ENCODE assay signal across 12 mouse cellular contexts in genomic region chr10:83726164-83726563, GRCm38 (mm10). TPM values are rescaled to one million over a fixed set of nuclear protein-coding genes. Genes with fewer than 3 reads are reported as not detected.
A peak's percentile ranks its signal among the peaks of the same experiment; 100 is the strongest.
DNase-seq lines count a peak whose midpoint lies in the region; ATAC-seq lines count a peak whose summit lies in the region.
"Had no signal": no experiment of that assay in that cellular context is flagged by ENCODE, and none has a peak within 500 bp of the region (broad histone marks: within the 10 kb centered on the region; RNA-seq: fewer than 3 reads in every experiment).

No protein-coding gene starts in this region.

- WGBS in lung, embryonic 15.5 days: 53% methylated on average over 11 of the region's 11 CpGs

- no peak overlapping the region for H3K4me3 ChIP-seq in lung, embryonic 15.5 days
- H3K4me3 ChIP-seq: embryonic facial prominence, embryonic 15.5 days; liver, embryonic 13.5 days had no signal

- ATAC-seq in lung, embryonic 15.5 days (ENCODE audit: borderline replicate concordance, extremely low read depth, low FRiP score, low TSS enrichment): no peak
- ATAC-seq: Patski had no signal

- H3K4me2 ChIP-seq in lung, embryonic 15.5 days: peak overlapping the region; percentile 10; the same call in 1 of the 2 replicates
- H3K4me2 ChIP-seq: embryonic facial prominence, embryonic 15.5 days; liver, embryonic 13.5 days had no signal

- no peaks in the 10 kb centered on the region for H3K9me3 ChIP-seq in lung, embryonic 15.5 days
- H3K9me3 ChIP-seq: embryonic facial prominence, embryonic 15.5 days; liver, embryonic 13.5 days had no signal

- no peaks in the 10 kb centered on the region for H3K36me3 ChIP-seq in lung, embryonic 15.5 days
- H3K36me3 ChIP-seq: embryonic facial prominence, embryonic 15.5 days; liver, embryonic 13.5 days had no signal

- peak; percentile 27 for DNase-seq in adrenal gland, postnatal 10 days
- DNase-seq in adrenal gland, adult 18-20 months (ENCODE audit: low spot score in 2 of 2): no peak
- peak; percentile 10 for DNase-seq in urinary bladder, postnatal 25 days (ENCODE audit: low spot score)
- no peak for DNase-seq in urinary bladder, adult 2 months (ENCODE audit: low spot score)
- DNase-seq in spleen, postnatal 14 days (ENCODE audit: low spot score in 2 of 2): no peak
- no peak for DNase-seq in embryo, embryonic 10 days (ENCODE audit: low spot score)
- DNase-seq in layer of hippocampus, adult 8-10 months (ENCODE audit: low spot score in 2 of 2): no peak
- DNase-seq: layer of hippocampus, adult 9-11 months; liver, embryonic 13.5 days had no signal

- H3K4me1 ChIP-seq in lung, embryonic 15.5 days: peaks cover 20% of the 10 kb centered on the region

- no peaks in the 10 kb centered on the region for H3K27me3 ChIP-seq in lung, embryonic 15.5 days
- H3K27me3 ChIP-seq: embryonic facial prominence, embryonic 15.5 days had no signal

- H3K27ac ChIP-seq in lung, embryonic 15.5 days: peak overlapping the region; percentile 51; the same call in 1 of the 2 replicates
- H3K27ac ChIP-seq: embryonic facial prominence, embryonic 15.5 days; liver, embryonic 13.5 days had no signal

- no peak overlapping the region for H3K9ac ChIP-seq in lung, embryonic 15.5 days
- H3K9ac ChIP-seq: embryonic facial prominence, embryonic 15.5 days; liver, embryonic 13.5 days had no signal

RNA-seq across cellular contexts. Expression of gene 1500009L16Rik, which starts 3.5 kb away (rescaled TPM):
- 10 to 100 TPM; 14.2 to 15.5 TPM for total RNA-seq in adrenal gland, postnatal 10 days (2021)
- 10 to 100 TPM; 25.7 to 29.1 TPM for total RNA-seq in adrenal gland, adult 18-20 months (2021)
- polyA plus RNA-seq in urinary bladder, adult 2 months (2012; rRNA removed): 7.1 and 7.2 TPM in 2 replicates
- 43.4 and 44.0 TPM in 2 replicates for polyA plus RNA-seq in lung, embryonic 15.5 days (2015; fragmentation: Nextera tagmentation; extraction: Ambion mirVana)
- total RNA-seq in layer of hippocampus, adult 8-10 months (2022): 10 to 100 TPM; 20.7 to 28.2 (median 21.5) TPM

Comparison
In these comparisons a context has a peak if more than half of its experiments do, and no peak if none do; other contexts are left out.
1. DNase-seq: peak in adrenal gland, postnatal 10 days (single experiment) and urinary bladder, postnatal 25 days (single experiment); none in adrenal gland, adult 18-20 months (0 of 2), urinary bladder, adult 2 months (single experiment), spleen, postnatal 14 days (0 of 2), embryo, embryonic 10 days (single experiment) and layer of hippocampus, adult 8-10 months (0 of 2).